Mouse (Mus musculus) embryonic facial prominence, embryonic 14.5 days (tissue): ENCODE data around the gene Vps18. TPM values are rescaled to one million over a fixed set of nuclear protein-coding genes. Genes with fewer than 3 reads are reported as not detected.

Experiments used
- ATAC-seq: fragments of 200-750 bp; cut with Nextera tagmentation; 2 replicates; pipeline ENCODE4 v1.8.0; 2017; ENCODE audit warnings: low read depth, moderate number of reproducible peaks, moderate TSS enrichment
- DNase-seq: peaks from one replicate; pipeline ENCODE4 v3.0.0-alpha.2; 2015; ENCODE audit warnings: low spot score
- H3K27ac ChIP-seq: fragments of 300-500 bp; sonication (generic); replicated peaks from 2 replicates; pipeline ENCODE4 v1.5.1; 2014; ENCODE audit warnings: low read depth, mild to moderate bottlenecking, low read length, moderate library complexity
- H3K27me3 ChIP-seq: fragments of 300-500 bp; sonication (generic); replicated peaks from 2 replicates; pipeline ENCODE4 v1.6.1; 2014; ENCODE audit warnings: low read length; ENCODE audit not compliant: control insufficient read depth, insufficient read depth
- H3K36me3 ChIP-seq: fragments of 300-500 bp; sonication (generic); 2 replicates; pipeline ENCODE4 v1.6.1; 2014; ENCODE audit warnings: low read length, mixed read lengths; ENCODE audit not compliant: control insufficient read depth, insufficient read depth
- H3K4me1 ChIP-seq: fragments of 300-500 bp; sonication (generic); 2 replicates; pipeline ENCODE4 v1.6.1; 2014; ENCODE audit warnings: antibody characterized with exemption, low read length; ENCODE audit not compliant: control insufficient read depth, insufficient read depth
- H3K4me2 ChIP-seq: fragments of 300-500 bp; sonication (generic); 2 replicates; pipeline ENCODE4 v1.6.1; 2014; ENCODE audit warnings: low read depth, mild to moderate bottlenecking, low read length, moderate library complexity, mixed read lengths
- H3K4me3 ChIP-seq: fragments of 300-500 bp; sonication (generic); 2 replicates; pipeline ENCODE4 v1.5.1; 2014; ENCODE audit warnings: low read depth, mild to moderate bottlenecking, low read length
- H3K9ac ChIP-seq: fragments of 300-500 bp; sonication (generic); 2 replicates; pipeline ENCODE4 v1.6.1; 2014; ENCODE audit warnings: low read depth, mild to moderate bottlenecking, low read length, moderate library complexity, mixed read lengths
- H3K9me3 ChIP-seq: fragments of 300-500 bp; sonication (generic); 2 replicates; pipeline ENCODE4 v1.6.1; 2016; ENCODE audit warnings: low read length; ENCODE audit not compliant: control insufficient read depth
- WGBS: fragments of 180-500 bp; shearing (Covaris S2); extraction: QIAGEN DNeasy Blood & Tissue Kit; methylation state at CpG from one replicate; pipeline ENCODE4 v1.1.7; 2014; 5-methylcytosine and 5-hydroxymethylcytosine counted together
- polyA plus RNA-seq: library from polyadenylated mRNA; unstranded; fragments of >200 nt; fragmentation: Nextera tagmentation; extraction: Ambion mirVana; gene quantifications from 2 replicates; pipeline ENCODE4 v1.2.1, GENCODE M21; 2014

Gene Vps18
- polyA plus RNA-seq, 1 experiment from 2014 or later, result 12.5 TPM

GRCm38 (mm10) chr2:119335535-119335934 is 47.0 kb downstream of the Vps18 start:
- H3K27me3 ChIP-seq, result peaks cover 16% of the 10 kb centered on the region
- no peak for DNase-seq
- no peak overlapping the region for H3K9ac ChIP-seq
- peak overlapping the region; percentile 10; the same call in 1 of the 2 replicates for H3K4me2 ChIP-seq
- no peak overlapping the region for H3K4me3 ChIP-seq
- peaks cover 3% of the 10 kb centered on the region; the same call in 1 of the 2 replicates for H3K4me1 ChIP-seq
- no peaks in the 10 kb centered on the region for H3K36me3 ChIP-seq
- no peak for ATAC-seq
- WGBS, result 78% methylated on average over 1 of the region's 1 CpGs
- no peaks in the 10 kb centered on the region for H3K9me3 ChIP-seq
- no peak overlapping the region for H3K27ac ChIP-seq

GRCm38 (mm10) chr2:119336002-119336401 is 47.5 kb downstream of the Vps18 start:
- DNase-seq, result no peak
- no peak for ATAC-seq
- 69% methylated on average over 2 of the region's 2 CpGs for WGBS

GRCm38 (mm10) chr2:119336470-119336869 is 47.9 kb downstream of the Vps18 start:
- ATAC-seq, result no peak

More at GRCm38 (mm10) chr2:119336002-119336401, 47.5 kb downstream of the Vps18 start:
- Histone ChIP-seq H3K4me2 (peak overlapping the region; percentile 10; the same call in 1 of the 2 replicates), H3K36me3 (no peaks in the 10 kb centered on the region), H3K27ac (no peak overlapping the region), H3K27me3 (peaks cover 12% of the 10 kb centered on the region), H3K9me3 (no peaks in the 10 kb centered on the region), H3K4me3 (no peak overlapping the region), H3K9ac (no peak overlapping the region), H3K4me1 (peaks cover 3% of the 10 kb centered on the region; the same call in 1 of the 2 replicates)

GRCm38 (mm10) chr2:119337425-119338265 is 49.1 kb downstream of the Vps18 start:
- H3K4me1 ChIP-seq, result peaks cover 3% of the 10 kb centered on the region; the same call in 1 of the 2 replicates
- H3K36me3 ChIP-seq, result no peaks in the 10 kb centered on the region
- H3K9me3 ChIP-seq, result no peaks in the 10 kb centered on the region
- peak overlapping the region; percentile 71 for H3K9ac ChIP-seq
- H3K4me3 ChIP-seq, result peak overlapping the region; percentile 56
- peak overlapping the region; percentile 84 for H3K4me2 ChIP-seq
- ATAC-seq, result peak; percentile 93
- H3K27me3 ChIP-seq, result 0 out of 2 replicates have a peak, but pooled peaks cover under 1% of the 10 kb centered on the region
- peak overlapping the region; percentile 52; the same call in 1 of the 2 replicates for H3K27ac ChIP-seq
- peak; percentile 85 for DNase-seq
- 8% methylated on average over 57 of the region's 60 CpGs for WGBS

More at GRCm38 (mm10) chr2:119336470-119336869, 47.9 kb downstream of the Vps18 start:
- WGBS, result 62% methylated on average over 10 of the region's 10 CpGs
- Histone ChIP-seq H3K4me3 (no peak overlapping the region), H3K9ac (no peak overlapping the region), H3K4me2 (no peak overlapping the region), H3K9me3 (no peaks in the 10 kb centered on the region), H3K27me3 (peaks cover 10% of the 10 kb centered on the region), H3K36me3 (no peaks in the 10 kb centered on the region), H3K4me1 (peaks cover 3% of the 10 kb centered on the region; the same call in 1 of the 2 replicates), H3K27ac (no peak overlapping the region)
- no peak for DNase-seq

GRCm38 (mm10) chr2:119344537-119345138 is 56.1 kb downstream of the Vps18 start:
- H3K9ac ChIP-seq, result no peak overlapping the region
- WGBS, result 44% methylated on average over 6 of the region's 6 CpGs
- H3K9me3 ChIP-seq, result no peaks in the 10 kb centered on the region
- ATAC-seq, result no peak
- DNase-seq, result no peak
- H3K27ac ChIP-seq, result no peak overlapping the region
- no peaks in the 10 kb centered on the region for H3K4me1 ChIP-seq
- no peak overlapping the region for H3K4me2 ChIP-seq
- H3K27me3 ChIP-seq, result no peaks in the 10 kb centered on the region
- no peaks in the 10 kb centered on the region for H3K36me3 ChIP-seq
- H3K4me3 ChIP-seq, result no peak overlapping the region

Other genes starting within 250 kb of the Vps18 start
- gene Knl1, start 241.6 kb upstream of the Vps18 start, polyA plus RNA-seq, result 31.7 and 36.0 TPM in 2 replicates
- gene Rad51, start 175.9 kb upstream of the Vps18 start, polyA plus RNA-seq, result 32.6 and 39.5 TPM in 2 replicates
- gene Rmdn3, start 131.7 kb upstream of the Vps18 start, polyA plus RNA-seq, result 34.8 and 37.5 TPM in 2 replicates
- gene Gchfr, start 121.0 kb upstream of the Vps18 start, polyA plus RNA-seq, result 8.4 and 11.2 TPM in 2 replicates
- 0.48 and 1.1 TPM in 2 replicates for gene Gm14137, start 114.2 kb upstream of the Vps18 start, polyA plus RNA-seq
- gene Zfyve19, start 80.1 kb upstream of the Vps18 start, polyA plus RNA-seq, result 41.0 and 43.0 TPM in 2 replicates
- 15.7 and 19.8 TPM in 2 replicates for gene Dnajc17, start 79.9 kb upstream of the Vps18 start, polyA plus RNA-seq
- gene Ppp1r14d, start 58.8 kb upstream of the Vps18 start, polyA plus RNA-seq, result 0.38 TPM in 1 of 2 replicates, not detected in the other
- 14.1 and 17.0 TPM in 2 replicates for gene Spint1, start 51.4 kb upstream of the Vps18 start, polyA plus RNA-seq
- 9.8 and 10.4 TPM in 2 replicates for gene Rhov, start 17.5 kb upstream of the Vps18 start, polyA plus RNA-seq
- 5.0 and 6.8 TPM in 2 replicates for gene Dll4, start 37.0 kb downstream of the Vps18 start, polyA plus RNA-seq
- 1.4 and 1.7 TPM in 2 replicates for gene Chac1, start 62.5 kb downstream of the Vps18 start, polyA plus RNA-seq
- gene Ino80, start 188.9 kb downstream of the Vps18 start, polyA plus RNA-seq, result 5.1 and 6.8 TPM in 2 replicates